Mouse (Mus musculus): Measurements from ENCODE around the gene Fam219a.

DNA sequence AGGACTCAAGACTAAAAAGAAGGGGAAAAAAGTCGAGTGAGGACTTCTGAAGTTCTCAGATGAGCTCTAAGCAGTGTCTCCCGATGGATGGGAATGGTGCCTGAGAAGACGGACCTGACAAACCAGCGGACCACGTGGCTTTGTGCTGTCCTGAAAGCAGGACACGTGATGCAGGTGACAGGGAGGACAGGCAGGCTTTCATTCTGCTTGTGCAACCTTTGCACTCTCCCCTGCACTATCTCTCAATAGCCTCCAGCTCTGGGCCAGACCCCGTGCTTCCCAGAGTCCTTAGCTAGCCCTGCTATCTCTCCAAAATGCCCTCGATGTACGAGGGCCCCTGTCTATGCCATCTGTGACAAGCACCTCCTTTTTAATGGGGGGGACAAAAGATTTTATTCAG, 44.5 kb downstream of the Fam219a start:
- TF ChIP-seq CTCF (IDR thresholded peaks at IDR 0.05; ENCODE audit: low read depth, low read length) (no peak), POLR2A (IDR thresholded peaks at IDR 0.05; ENCODE audit: insufficient read depth, low read length) (no peak)

Measured in ES-Bruce4 (cell line).